Mouse (Mus musculus) c-Kit-positive CD71-positive TER-119-negative erythroid progenitor cells, embryonic 14.5 days (primary cell): ENCODE measurements around the gene Cacna1s.
A peak's percentile ranks its signal among the peaks of the same experiment; 100 is the strongest.

Source experiments
- DNase-seq: peaks from one replicate; pipeline ENCODE4 v3.0.0-alpha.2; 2013; ENCODE audit warnings: low read depth

Cacna1s gene

GRCm38 (mm10) chr1:136118875-136119274 lies 66.3 kb downstream of the Cacna1s start:
- no peak for DNase-seq

- DNase-seq, result no peak
Observed at GRCm38 (mm10) chr1:136119571-136120262, 67.2 kb downstream of the Cacna1s start.

GRCm38 (mm10) chr1:136120263-136120603 lies 67.7 kb downstream of the Cacna1s start:
- no peak for DNase-seq

- DNase-seq, result no peak
Observed at GRCm38 (mm10) chr1:136120785-136121184, 68.2 kb downstream of the Cacna1s start.

- no peak for DNase-seq
Observed at GRCm38 (mm10) chr1:136122030-136122429, 69.5 kb downstream of the Cacna1s start.

- no peak for DNase-seq
Observed at GRCm38 (mm10) chr1:136126159-136126765, 73.7 kb downstream of the Cacna1s start.

GRCm38 (mm10) chr1:136126895-136127294 lies 74.3 kb downstream of the Cacna1s start:
- no peak for DNase-seq

GRCm38 (mm10) chr1:136127856-136128255 lies 75.3 kb downstream of the Cacna1s start:
- DNase-seq, result no peak

- no peak for DNase-seq
Observed at GRCm38 (mm10) chr1:136128416-136128815, 75.9 kb downstream of the Cacna1s start.

- no peak for DNase-seq
Observed at GRCm38 (mm10) chr1:136128944-136129589, 76.5 kb downstream of the Cacna1s start.

- DNase-seq, result no peak
Observed at GRCm38 (mm10) chr1:136130107-136130506, 77.6 kb downstream of the Cacna1s start.

- peak; percentile 82 for DNase-seq
Observed at GRCm38 (mm10) chr1:136130951-136131558, 78.5 kb downstream of the Cacna1s start, which contains the start of gene Kif21b. Kif21b (plus strand) TSS chr1:136131389.

- DNase-seq, result no peak
Observed at GRCm38 (mm10) chr1:136131603-136132291, 79.2 kb downstream of the Cacna1s start.

- DNase-seq, result no peak
Observed at GRCm38 (mm10) chr1:136132386-136133201, 80.0 kb downstream of the Cacna1s start.

- DNase-seq, result no peak
Observed at GRCm38 (mm10) chr1:136133570-136134240, 81.2 kb downstream of the Cacna1s start.

- DNase-seq, result no peak
Observed at GRCm38 (mm10) chr1:136134547-136134946, 82.0 kb downstream of the Cacna1s start.

- DNase-seq, result peak; percentile 84
Observed at GRCm38 (mm10) chr1:136135046-136135445, 82.5 kb downstream of the Cacna1s start.

GRCm38 (mm10) chr1:136135777-136136444 lies 83.4 kb downstream of the Cacna1s start:
- no peak for DNase-seq

GRCm38 (mm10) chr1:136136547-136136946 lies 84.0 kb downstream of the Cacna1s start:
- no peak for DNase-seq

GRCm38 (mm10) chr1:136137071-136137531 lies 84.6 kb downstream of the Cacna1s start:
- DNase-seq, result no peak
